7 mouse cellular contexts compared by ENCODE assay signal in genomic region chr12:72761649-72762261, GRCm38 (mm10). TPM values are rescaled to one million over a fixed set of nuclear protein-coding genes. Genes with fewer than 3 reads are reported as not detected.
DNase-seq lines count a peak whose midpoint lies in the region; ATAC-seq lines count a peak whose summit lies in the region.

No protein-coding gene starts in this region.

- peak; percentile 82 to 90 for DNase-seq in adrenal gland, adult (ENCODE audit: inconsistent age in 2 of 2, low spot score in 1 of 2)
- DNase-seq in embryo, embryonic 11.5 days (ENCODE audit: low read depth, low spot score) = peak; percentile 50
- peak; percentile 64 to 79 for DNase-seq in gastrocnemius, postnatal 4 days (ENCODE audit: low spot score in 2 of 2)
- DNase-seq in kidney, adult 11 months = peak; percentile 42
- DNase-seq in limb, embryonic 11.5 days (ENCODE audit: low spot score) = peak; percentile 80
- peak; percentile 45 to 61 for DNase-seq in spleen, adult 18-20 months

- no peaks in the 10 kb centered on the region for H3K9me3 ChIP-seq in limb, embryonic 11.5 days (ENCODE audit: control insufficient read depth, low read length)
- H3K9me3 ChIP-seq in midbrain, embryonic 12.5 days = no peaks in the 10 kb centered on the region

- H3K4me2 ChIP-seq in limb, embryonic 11.5 days (ENCODE audit: low read depth, severe bottlenecking) = peak overlapping the region; percentile 44
- H3K4me2 ChIP-seq in midbrain, embryonic 12.5 days (replicated peaks) = peak overlapping the region; percentile 69

- peak; percentile 45 for ATAC-seq in limb, embryonic 11.5 days (ENCODE audit: insufficient number of reproducible peaks, low FRiP score, low TSS enrichment, low read depth)
- ATAC-seq in midbrain, embryonic 12.5 days (ENCODE audit: low FRiP score, low read depth) = peak; percentile 59

- H3K36me3 ChIP-seq in limb, embryonic 11.5 days (ENCODE audit: control insufficient read depth, insufficient read depth, low read length) = no peaks in the 10 kb centered on the region
- 0 out of 2 replicates have a peak, but pooled peaks cover 4% of the 10 kb centered on the region for H3K36me3 ChIP-seq in midbrain, embryonic 12.5 days

- 0% methylated on average over 26 of the region's 43 CpGs for WGBS in limb, embryonic 11.5 days
- WGBS in midbrain, embryonic 12.5 days = under 1% methylated on average over 29 of the region's 43 CpGs

- H3K4me1 ChIP-seq in limb, embryonic 11.5 days (ENCODE audit: control insufficient read depth, insufficient read depth, low read length) = peaks cover 5% of the 10 kb centered on the region; the same call in 1 of the 2 replicates
- peaks cover 29% of the 10 kb centered on the region for H3K4me1 ChIP-seq in midbrain, embryonic 12.5 days

- peak overlapping the region; percentile 72 for H3K4me3 ChIP-seq in limb, embryonic 11.5 days (ENCODE audit: low read depth, low read length)
- peak overlapping the region; percentile 98 for H3K4me3 ChIP-seq in midbrain, embryonic 12.5 days

- peak overlapping the region; percentile 92 for H3K9ac ChIP-seq in limb, embryonic 11.5 days (ENCODE audit: low read length)
- H3K9ac ChIP-seq in midbrain, embryonic 12.5 days (replicated peaks) = peak overlapping the region; percentile 99

- no peaks in the 10 kb centered on the region for H3K27me3 ChIP-seq in limb, embryonic 11.5 days (ENCODE audit: control insufficient read depth, insufficient read depth, low read length)
- H3K27me3 ChIP-seq in midbrain, embryonic 12.5 days = no peaks in the 10 kb centered on the region

- peak overlapping the region; percentile 88 for H3K27ac ChIP-seq in limb, embryonic 11.5 days (replicated peaks; ENCODE audit: low read depth, low read length)
- H3K27ac ChIP-seq in midbrain, embryonic 12.5 days (replicated peaks) = peak overlapping the region; percentile 97

RNA-seq across cellular contexts. Expression of gene Ppm1a, which starts 4.5 kb away (rescaled TPM):
- total RNA-seq in gastrocnemius, postnatal 4 days (2021) = 100 to 1,000 TPM; 220 to 234 TPM
- 63.4 and 69.1 TPM in 2 replicates for polyA plus RNA-seq in limb, embryonic 11.5 days (2014; fragmentation: Nextera tagmentation; extraction: Ambion mirVana)
- 84.1 and 94.4 TPM in 2 replicates for polyA plus RNA-seq in midbrain, embryonic 12.5 days (2016; fragmentation: Nextera tagmentation; extraction: Ambion mirVana)

Comparison
In these comparisons a context has a peak if more than half of its experiments do, and no peak if none do; other contexts are left out.
1. Peak in every context shown above with its lines: DNase-seq, ATAC-seq, H3K4me3 ChIP-seq and H3K27ac ChIP-seq.